Mouse (Mus musculus) megakaryocyte progenitor cell, adult 5-6 weeks (primary cell): Measurements from ENCODE around the gene Aars. TPM values are rescaled to one million over a fixed set of nuclear protein-coding genes. Genes with fewer than 3 reads are reported as not detected.
A peak's percentile ranks its signal among the peaks of the same experiment; 100 is the strongest.
"Not testable (repeated sequence)": the region's sequence is repeated elsewhere in the genome, so short reads cannot be mapped to it uniquely, and the experiment has no call there.

Source experiments
- ATAC-seq: replicated peaks from 2 replicates; pipeline ENCODE4 v1.8.0; 2016; ENCODE audit warnings: mild to moderate bottlenecking, moderate TSS enrichment, inconsistent platforms; ENCODE audit not compliant: poor library complexity
- total RNA-seq, 2 experiments: library from RNA; stranded (forward) in 1 of 2; stranded (reverse) in 1 of 2; fragments of 157-497, 149-512 nt in 1 of 2; fragments of 200-1000 nt in 1 of 2; gene quantifications; 2 replicates each; pipeline versions ENCODE4 v1.2.3 to v1.2.4; 2015 to 2017

Gene Aars
- total RNA-seq, 2 experiments from 2014 or later, result 12.8 to 38.3 TPM

- ATAC-seq, result no peak
Observed at GRCm38 (mm10) chr8:111053827-111054518, 21.0 kb downstream of the Aars start.

- no peak for ATAC-seq
Observed at GRCm38 (mm10) chr8:111055031-111055634, 22.2 kb downstream of the Aars start.

- peak; percentile 21; the same call in 1 of the 2 replicates for ATAC-seq
Observed at GRCm38 (mm10) chr8:111055661-111056060, 22.7 kb downstream of the Aars start.

GRCm38 (mm10) chr8:111056158-111056663, 23.3 kb downstream of the Aars start, which contains the start of gene Exosc6:
Gene Exosc6 (plus strand): TSS chr8:111056339.
- peak; percentile 95 for ATAC-seq

GRCm38 (mm10) chr8:111056691-111057293, 23.8 kb downstream of the Aars start:
- ATAC-seq, result peak; percentile 18; the same call in 1 of the 2 replicates

GRCm38 (mm10) chr8:111058946-111059572, 26.1 kb downstream of the Aars start:
- no peak for ATAC-seq

- no peak for ATAC-seq
Observed at GRCm38 (mm10) chr8:111061688-111062071, 28.7 kb downstream of the Aars start.

- ATAC-seq, result peak; percentile 89
Observed at GRCm38 (mm10) chr8:111062072-111062757, 29.3 kb downstream of the Aars start.

GRCm38 (mm10) chr8:111062893-111063292, 29.9 kb downstream of the Aars start:
- no peak for ATAC-seq

GRCm38 (mm10) chr8:111066308-111066707, 33.4 kb downstream of the Aars start:
- no peak for ATAC-seq

- ATAC-seq, result peak; percentile 38
Observed at GRCm38 (mm10) chr8:111067439-111067838, 34.5 kb downstream of the Aars start.

GRCm38 (mm10) chr8:111068660-111069059, 35.7 kb downstream of the Aars start:
- not testable (repeated sequence) for ATAC-seq

GRCm38 (mm10) chr8:111075926-111076325, 43.0 kb downstream of the Aars start:
- no peak for ATAC-seq

- no peak for ATAC-seq
Observed at GRCm38 (mm10) chr8:111079461-111079860, 46.5 kb downstream of the Aars start.

GRCm38 (mm10) chr8:111079861-111080271, 46.9 kb downstream of the Aars start:
- peak; percentile 60; the same call in 1 of the 2 replicates for ATAC-seq

GRCm38 (mm10) chr8:111081580-111082258, 48.8 kb downstream of the Aars start:
- ATAC-seq, result no peak

- ATAC-seq, result not testable (repeated sequence)
Observed at GRCm38 (mm10) chr8:111083936-111084335, 51.0 kb downstream of the Aars start.

- ATAC-seq, result peak; percentile 67
Observed at GRCm38 (mm10) chr8:111090126-111090525, 57.2 kb downstream of the Aars start.

- ATAC-seq, result no peak
Observed at GRCm38 (mm10) chr8:111091706-111092105, 58.8 kb downstream of the Aars start.

- ATAC-seq, result not testable (repeated sequence)
Observed at GRCm38 (mm10) chr8:111092326-111092725, 59.4 kb downstream of the Aars start, which contains the start of gene Clec18a. Gene Clec18a (minus strand): TSS chr8:111092426.
